Mouse (Mus musculus): ENCODE measurements around the gene Grn. TPM values are rescaled to one million over a fixed set of nuclear protein-coding genes. Genes with fewer than 3 reads are reported as not detected.
A peak's percentile ranks its signal among the peaks of the same experiment; 100 is the strongest.
"Not testable (repeated sequence)": the region's sequence is repeated elsewhere in the genome, so short reads cannot be mapped to it uniquely, and the experiment has no call there.

The Grn gene
- polyA plus RNA-seq, 2 experiments: 118 to 120 TPM

DNA sequence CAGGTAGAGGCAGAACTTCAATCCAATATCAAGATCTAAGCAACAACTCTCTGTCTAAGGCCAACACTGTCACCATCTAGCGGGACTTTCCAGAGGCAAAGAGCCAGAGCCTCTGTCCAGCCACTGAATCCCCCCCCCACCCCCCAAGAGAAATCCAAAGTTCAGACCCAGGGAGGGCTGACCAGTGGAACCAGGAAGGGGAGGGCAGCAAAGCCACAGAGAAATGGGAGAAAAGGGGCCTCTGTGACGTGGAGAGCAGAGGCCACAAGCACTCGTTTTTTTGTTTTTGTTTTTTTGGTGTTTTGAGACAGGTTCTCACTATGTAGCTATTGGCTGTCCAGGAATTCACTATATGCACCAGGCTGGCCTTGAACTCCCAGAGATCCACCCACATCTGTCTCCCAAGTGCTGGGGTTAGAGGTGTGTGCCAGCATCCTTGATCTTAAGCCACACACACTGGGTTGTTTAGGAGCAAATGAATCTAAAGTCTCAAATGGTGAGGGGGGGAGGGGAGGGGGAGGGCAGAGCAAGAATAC lies 20.3 kb upstream of the Grn start:
- Histone ChIP-seq H3K27me3 (ENCODE audit: control insufficient read depth, insufficient read depth, low read length) (no peaks in the 10 kb centered on the region), H3K4me1 (ENCODE audit: control insufficient read depth, insufficient read depth, low read length) (peaks cover 8% of the 10 kb centered on the region), H3K9me3 (ENCODE audit: control insufficient read depth, low read length) (no peaks in the 10 kb centered on the region), H3K4me2 (replicated peaks; ENCODE audit: low read depth, low read length, severe bottlenecking) (no peak overlapping the region), H3K9ac (ENCODE audit: low read depth, low read length, severe bottlenecking) (no peak overlapping the region), H3K36me3 (ENCODE audit: control insufficient read depth, insufficient read depth, low read length) (peaks cover 3% of the 10 kb centered on the region; the same call in 1 of the 2 replicates), H3K27ac (replicated peaks; ENCODE audit: low read depth, low read length) (no peak overlapping the region), H3K4me3 (replicated peaks; ENCODE audit: low read length) (no peak overlapping the region)
- DNase-seq (ENCODE audit: low spot score) (no peak), ATAC-seq (ENCODE audit: low FRiP score, low read depth) (no peak)
- 74% methylated on average over 3 of the region's 3 CpGs for WGBS
- TF ChIP-seq POLR2A (IDR thresholded peaks at IDR 0.05; ENCODE audit: borderline replicate concordance, extremely low read depth, insufficient read depth, insufficient read length): no peak

- H3K36me3 ChIP-seq (ENCODE audit: control insufficient read depth, insufficient read depth, low read length); H3K4me2 ChIP-seq (replicated peaks; ENCODE audit: low read depth, low read length, severe bottlenecking); H3K27me3 ChIP-seq (ENCODE audit: control insufficient read depth, insufficient read depth, low read length); ATAC-seq (ENCODE audit: low FRiP score, low read depth); H3K9me3 ChIP-seq (ENCODE audit: control insufficient read depth, low read length); H3K4me3 ChIP-seq (replicated peaks; ENCODE audit: low read length); H3K27ac ChIP-seq (replicated peaks; ENCODE audit: low read depth, low read length); H3K9ac ChIP-seq (ENCODE audit: low read depth, low read length, severe bottlenecking); H3K4me1 ChIP-seq (ENCODE audit: control insufficient read depth, insufficient read depth, low read length); DNase-seq (ENCODE audit: low spot score): not testable (repeated sequence)
- 92% methylated on average over 3 of the region's 3 CpGs for WGBS
Measured at GRCm38 (mm10) chr11:102410345-102410744, 19.8 kb upstream of the Grn start.

DNA sequence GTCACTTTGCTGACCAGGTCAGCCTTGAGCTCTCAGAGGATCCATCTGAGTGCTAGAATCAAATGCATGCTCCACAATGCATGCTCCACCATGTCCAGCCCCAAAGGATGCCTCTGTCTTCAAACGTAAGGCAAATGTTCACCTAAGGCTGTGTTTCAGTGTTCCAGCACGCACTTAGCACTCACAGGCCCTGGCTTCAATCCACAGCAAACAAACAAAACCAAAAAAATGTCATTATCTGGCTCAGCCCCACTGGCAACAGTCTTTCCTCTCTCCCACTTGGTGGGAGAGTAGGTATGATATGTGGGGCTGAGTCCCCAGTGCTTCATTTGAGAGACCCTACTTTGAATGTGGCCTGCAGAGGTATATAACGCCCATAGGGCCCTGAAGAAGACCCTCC lies 19.1 kb upstream of the Grn start:
- WGBS: 82% methylated on average over 3 of the region's 3 CpGs
- H3K27me3 ChIP-seq (ENCODE audit: control insufficient read depth, insufficient read depth, low read length): no peaks in the 10 kb centered on the region
- no peak overlapping the region for H3K4me3 ChIP-seq (replicated peaks; ENCODE audit: low read length)
- no peak overlapping the region for H3K9ac ChIP-seq (ENCODE audit: low read depth, low read length, severe bottlenecking)
- no peak for TF ChIP-seq POLR2A (IDR thresholded peaks at IDR 0.05; ENCODE audit: borderline replicate concordance, extremely low read depth, insufficient read depth, insufficient read length)
- no peaks in the 10 kb centered on the region for H3K9me3 ChIP-seq (ENCODE audit: control insufficient read depth, low read length)
- no peak overlapping the region for H3K27ac ChIP-seq (replicated peaks; ENCODE audit: low read depth, low read length)
- ATAC-seq (ENCODE audit: low FRiP score, low read depth) (no peak), DNase-seq (ENCODE audit: low spot score) (no peak)
- no peaks in the 10 kb centered on the region for H3K36me3 ChIP-seq (ENCODE audit: control insufficient read depth, insufficient read depth, low read length)
- H3K4me1 ChIP-seq (ENCODE audit: control insufficient read depth, insufficient read depth, low read length): peaks cover 6% of the 10 kb centered on the region
- H3K4me2 ChIP-seq (replicated peaks; ENCODE audit: low read depth, low read length, severe bottlenecking): no peak overlapping the region

DNA sequence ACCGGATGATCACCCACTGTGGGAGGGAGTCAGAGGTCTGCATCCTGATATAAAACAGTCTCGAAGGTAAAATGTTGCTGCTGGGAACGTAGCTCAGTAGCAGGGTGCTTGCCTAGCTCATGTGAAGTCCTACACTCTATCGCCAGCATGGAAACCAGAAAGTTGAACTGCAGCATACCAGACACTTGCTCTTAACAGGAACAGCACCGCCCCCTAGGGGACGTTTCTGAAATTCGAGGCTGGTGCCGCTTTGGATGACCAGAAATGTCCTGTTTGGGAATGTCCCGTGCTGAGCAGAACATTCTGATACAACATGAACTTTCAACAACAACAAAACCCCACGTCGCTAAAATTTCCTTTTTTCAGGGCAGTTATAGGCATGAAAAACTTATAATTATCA lies 18.4 kb upstream of the Grn start:
- no peaks in the 10 kb centered on the region for H3K9me3 ChIP-seq (ENCODE audit: control insufficient read depth, low read length)
- H3K4me2 ChIP-seq (replicated peaks; ENCODE audit: low read depth, low read length, severe bottlenecking): no peak overlapping the region
- no peak for TF ChIP-seq POLR2A (IDR thresholded peaks at IDR 0.05; ENCODE audit: borderline replicate concordance, extremely low read depth, insufficient read depth, insufficient read length)
- WGBS: 7% methylated on average over 11 of the region's 11 CpGs
- H3K9ac ChIP-seq (ENCODE audit: low read depth, low read length, severe bottlenecking): no peak overlapping the region
- H3K4me1 ChIP-seq (ENCODE audit: control insufficient read depth, insufficient read depth, low read length): no peaks in the 10 kb centered on the region
- DNase-seq (ENCODE audit: low spot score): peak; percentile 93
- H3K36me3 ChIP-seq (ENCODE audit: control insufficient read depth, insufficient read depth, low read length): no peaks in the 10 kb centered on the region
- H3K4me3 ChIP-seq (replicated peaks; ENCODE audit: low read length): no peak overlapping the region
- ATAC-seq (ENCODE audit: low FRiP score, low read depth): peak; percentile 17; the same call in 1 of the 2 replicates
- H3K27ac ChIP-seq (replicated peaks; ENCODE audit: low read depth, low read length): no peak overlapping the region
- no peaks in the 10 kb centered on the region for H3K27me3 ChIP-seq (ENCODE audit: control insufficient read depth, insufficient read depth, low read length)

DNA sequence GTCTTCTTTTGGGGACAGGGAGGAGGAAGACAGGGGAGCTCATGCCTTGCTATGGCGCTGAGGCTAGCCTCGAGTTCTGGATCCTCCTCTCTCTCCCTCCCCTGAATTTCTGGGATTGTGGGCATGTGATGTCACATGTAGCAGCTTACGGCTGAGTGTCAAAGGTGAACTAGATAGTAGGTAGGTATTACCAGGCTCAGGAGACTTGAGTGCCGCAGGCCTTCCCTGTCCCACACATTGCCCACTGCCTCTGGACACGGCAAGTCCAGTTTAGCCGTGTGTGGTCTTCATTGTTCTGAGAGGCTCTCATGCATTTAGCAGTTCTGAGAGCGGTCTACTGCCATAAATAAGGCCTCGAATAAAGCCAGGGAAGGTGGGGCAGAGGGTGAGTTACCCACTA lies 17.1 kb upstream of the Grn start:
- no peak overlapping the region for H3K27ac ChIP-seq (replicated peaks; ENCODE audit: low read depth, low read length)
- TF ChIP-seq POLR2A (IDR thresholded peaks at IDR 0.05; ENCODE audit: borderline replicate concordance, extremely low read depth, insufficient read depth, insufficient read length): no peak
- ATAC-seq (ENCODE audit: low FRiP score, low read depth) (no peak), DNase-seq (ENCODE audit: low spot score) (no peak)
- 75% methylated on average over 8 of the region's 8 CpGs for WGBS
- no peaks in the 10 kb centered on the region for H3K4me1 ChIP-seq (ENCODE audit: control insufficient read depth, insufficient read depth, low read length)
- no peaks in the 10 kb centered on the region for H3K9me3 ChIP-seq (ENCODE audit: control insufficient read depth, low read length)
- H3K36me3 ChIP-seq (ENCODE audit: control insufficient read depth, insufficient read depth, low read length): no peaks in the 10 kb centered on the region
- H3K27me3 ChIP-seq (ENCODE audit: control insufficient read depth, insufficient read depth, low read length): no peaks in the 10 kb centered on the region
- H3K4me2 ChIP-seq (replicated peaks; ENCODE audit: low read depth, low read length, severe bottlenecking): no peak overlapping the region
- no peak overlapping the region for H3K9ac ChIP-seq (ENCODE audit: low read depth, low read length, severe bottlenecking)
- H3K4me3 ChIP-seq (replicated peaks; ENCODE audit: low read length): no peak overlapping the region
